ENCODE assay signal across 19 mouse cellular contexts in genomic region chr1:125378889-125379288, GRCm38 (mm10). TPM values are rescaled to one million over a fixed set of nuclear protein-coding genes. Genes with fewer than 3 reads are reported as not detected.
DNase-seq lines count a peak whose midpoint lies in the region; ATAC-seq lines count a peak whose summit lies in the region.
"Had no signal": no experiment of that assay in that cellular context is flagged by ENCODE, and none has a peak within 500 bp of the region (broad histone marks: within the 10 kb centered on the region; RNA-seq: fewer than 3 reads in every experiment).

No protein-coding gene starts in this region.

- H3K4me2 ChIP-seq in hindbrain, embryonic 14.5 days (replicated peaks) = no peak overlapping the region
- no peak overlapping the region for H3K4me2 ChIP-seq in forebrain, embryonic 14.5 days (ENCODE audit: low read length)
- H3K4me2 ChIP-seq in kidney, embryonic 16.5 days (replicated peaks; ENCODE audit: low read depth, low read length) = no peak overlapping the region
- H3K4me2 ChIP-seq: heart, embryonic 15.5 days; hindbrain, embryonic 15.5 days; liver, embryonic 13.5 days had no signal

- H3K4me1 ChIP-seq in hindbrain, embryonic 14.5 days (replicated peaks; ENCODE audit: control insufficient read depth, insufficient read depth, low read length) = no peaks in the 10 kb centered on the region
- H3K4me1 ChIP-seq in hindbrain, embryonic 10.5 days (replicated peaks) = no peaks in the 10 kb centered on the region
- no peaks in the 10 kb centered on the region for H3K4me1 ChIP-seq in forebrain, embryonic 14.5 days (ENCODE audit: control insufficient read depth, insufficient read depth, low read length)
- no peaks in the 10 kb centered on the region for H3K4me1 ChIP-seq in kidney, embryonic 16.5 days (ENCODE audit: insufficient read depth, low read length)
- H3K4me1 ChIP-seq: heart, embryonic 15.5 days; liver, embryonic 13.5 days; megakaryocyte, embryonic 14.5 days had no signal

- intact Hi-C loops in gastrocnemius, postnatal 36 days (cut with DNase I) = no loop called here

- H3K9me3 ChIP-seq in hindbrain, embryonic 14.5 days (ENCODE audit: control insufficient read depth, low read length) = no peaks in the 10 kb centered on the region
- no peaks in the 10 kb centered on the region for H3K9me3 ChIP-seq in hindbrain, embryonic 10.5 days
- H3K9me3 ChIP-seq in forebrain, embryonic 14.5 days (replicated peaks; ENCODE audit: control insufficient read depth, low read length) = no peaks in the 10 kb centered on the region
- no peaks in the 10 kb centered on the region for H3K9me3 ChIP-seq in kidney, embryonic 16.5 days (ENCODE audit: low read length)
- H3K9me3 ChIP-seq: heart, embryonic 15.5 days; hindbrain, embryonic 15.5 days; liver, embryonic 13.5 days had no signal

- ATAC-seq in hindbrain, embryonic 14.5 days (ENCODE audit: low FRiP score) = peak; percentile 67; the same call in 1 of the 2 replicates
- ATAC-seq in forebrain, embryonic 14.5 days = peak; percentile 10; the same call in 1 of the 2 replicates
- no peak for ATAC-seq in kidney, embryonic 16.5 days (ENCODE audit: low FRiP score, low TSS enrichment)
- ATAC-seq: Patski had no signal

- H3K9ac ChIP-seq in hindbrain, embryonic 14.5 days = no peak overlapping the region
- no peak overlapping the region for H3K9ac ChIP-seq in forebrain, embryonic 14.5 days (ENCODE audit: low read length)
- no peak overlapping the region for H3K9ac ChIP-seq in kidney, embryonic 16.5 days (replicated peaks; ENCODE audit: low read length)
- H3K9ac ChIP-seq: heart, embryonic 15.5 days; hindbrain, embryonic 15.5 days; liver, embryonic 13.5 days had no signal

- H3K27me3 ChIP-seq in hindbrain, embryonic 14.5 days (ENCODE audit: control insufficient read depth, insufficient read depth, low read length) = no peaks in the 10 kb centered on the region
- no peaks in the 10 kb centered on the region for H3K27me3 ChIP-seq in hindbrain, embryonic 10.5 days (ENCODE audit: insufficient read depth, poor library complexity, severe bottlenecking)
- H3K27me3 ChIP-seq in forebrain, embryonic 14.5 days (replicated peaks; ENCODE audit: control insufficient read depth, insufficient read depth, low read length) = no peaks in the 10 kb centered on the region
- no peaks in the 10 kb centered on the region for H3K27me3 ChIP-seq in kidney, embryonic 16.5 days (ENCODE audit: insufficient read depth, low read length)
- H3K27me3 ChIP-seq: heart, embryonic 15.5 days; hindbrain, embryonic 15.5 days; liver, embryonic 13.5 days; Patski had no signal

- H3K27ac ChIP-seq in hindbrain, embryonic 14.5 days = 0 out of 2 replicates have a peak overlapping the region, but pooled peaks have one; percentile 20
- H3K27ac ChIP-seq in hindbrain, embryonic 10.5 days = no peak overlapping the region
- no peak overlapping the region for H3K27ac ChIP-seq in forebrain, embryonic 14.5 days (ENCODE audit: low read depth, low read length)
- H3K27ac ChIP-seq in kidney, embryonic 16.5 days (ENCODE audit: low read length) = no peak overlapping the region
- H3K27ac ChIP-seq: heart, embryonic 15.5 days; hindbrain, embryonic 15.5 days; liver, embryonic 13.5 days had no signal

- 57% methylated on average over 3 of the region's 3 CpGs for WGBS in hindbrain, embryonic 14.5 days
- 77% methylated on average over 3 of the region's 3 CpGs for WGBS in hindbrain, embryonic 10.5 days
- 65% methylated on average over 3 of the region's 3 CpGs for WGBS in forebrain, embryonic 14.5 days
- 65% methylated on average over 3 of the region's 3 CpGs for WGBS in kidney, embryonic 16.5 days

- no peak overlapping the region for H3K4me3 ChIP-seq in hindbrain, embryonic 14.5 days (replicated peaks; ENCODE audit: low read length)
- no peak overlapping the region for H3K4me3 ChIP-seq in hindbrain, embryonic 10.5 days
- H3K4me3 ChIP-seq in forebrain, embryonic 14.5 days (ENCODE audit: low read depth, low read length) = no peak overlapping the region
- no peak overlapping the region for H3K4me3 ChIP-seq in kidney, embryonic 16.5 days (ENCODE audit: low read length)
- H3K4me3 ChIP-seq: heart, embryonic 15.5 days; hindbrain, embryonic 15.5 days; liver, embryonic 13.5 days; megakaryocyte, embryonic 14.5 days had no signal

- DNase-seq in hindbrain, embryonic 14.5 days (ENCODE audit: low spot score) = no peak
- no peak for DNase-seq in hindbrain, embryonic 10.5 days (ENCODE audit: low spot score)
- DNase-seq in brain, adult 2 months (ENCODE audit: low read depth, low spot score) = peak; percentile 67
- peak; percentile 17 to 33 for DNase-seq in cerebellum, adult 18-20 months
- DNase-seq in forebrain, embryonic 14.5 days (ENCODE audit: low spot score) = peak; percentile 32
- no peak for DNase-seq in gastrocnemius, postnatal 36 days
- no peak for DNase-seq in natural killer cell, adult 2 months (ENCODE audit: low spot score in 2 of 2)
- DNase-seq: B cell, adult 2 months; embryo, embryonic 11 days; kidney, adult 18-20 months; kidney, postnatal 25 days; layer of hippocampus, adult 9-11 months; liver, embryonic 13.5 days; thymus, adult 18-20 months had no signal

- H3K36me3 ChIP-seq in hindbrain, embryonic 14.5 days (replicated peaks; ENCODE audit: control insufficient read depth, insufficient read depth) = no peaks in the 10 kb centered on the region
- no peaks in the 10 kb centered on the region for H3K36me3 ChIP-seq in hindbrain, embryonic 10.5 days
- H3K36me3 ChIP-seq in forebrain, embryonic 14.5 days (ENCODE audit: control insufficient read depth, insufficient read depth, low read length) = no peaks in the 10 kb centered on the region
- H3K36me3 ChIP-seq in kidney, embryonic 16.5 days (ENCODE audit: insufficient read depth, low read length) = no peaks in the 10 kb centered on the region
- H3K36me3 ChIP-seq: heart, embryonic 15.5 days; hindbrain, embryonic 15.5 days; liver, embryonic 13.5 days had no signal

RNA-seq across cellular contexts. Expression of gene Actr3, which starts 56.6 kb away (rescaled TPM):
- polyA plus RNA-seq in hindbrain, embryonic 14.5 days (2014; fragmentation: Nextera tagmentation; extraction: Ambion mirVana) = 242 and 264 TPM in 2 replicates
- polyA plus RNA-seq in hindbrain, embryonic 10.5 days (2016; fragmentation: Nextera tagmentation; extraction: Ambion mirVana) = 218 and 241 TPM in 2 replicates
- 231 and 247 TPM in 2 replicates for polyA plus RNA-seq in forebrain, embryonic 14.5 days (2014; fragmentation: Nextera tagmentation; extraction: Ambion mirVana)
- 10 to 100 TPM; 34.4 to 34.8 TPM for total RNA-seq in gastrocnemius, postnatal 36 days (2021)
- polyA plus RNA-seq in kidney, embryonic 16.5 days (2015; fragmentation: Nextera tagmentation; extraction: Ambion mirVana) = 272 and 303 TPM in 2 replicates

Comparison
In these comparisons a context has a peak if more than half of its experiments do, and no peak if none do; other contexts are left out.
1. DNase-seq: peak in brain, adult 2 months (single experiment), cerebellum, adult 18-20 months (2 of 2) and forebrain, embryonic 14.5 days (single experiment); none in hindbrain, embryonic 14.5 days (single experiment), hindbrain, embryonic 10.5 days (single experiment), gastrocnemius, postnatal 36 days (0 of 2) and natural killer cell, adult 2 months (0 of 2).